Mouse (Mus musculus): ENCODE data around the gene Cnr2.

The Cnr2 gene

GRCm38 (mm10) chr4:135885676-135886075 is 9.5 kb upstream of the Cnr2 start:
- no peak for TF ChIP-seq GATA4 (IDR thresholded peaks at IDR 0.05; ENCODE audit: insufficient replicate concordance, low read length)

- no peak for TF ChIP-seq GATA4 (IDR thresholded peaks at IDR 0.05; ENCODE audit: insufficient replicate concordance, low read length)
Measured at GRCm38 (mm10) chr4:135886184-135886583, 9.0 kb upstream of the Cnr2 start.

GRCm38 (mm10) chr4:135888448-135889057 is 6.6 kb upstream of the Cnr2 start:
- TF ChIP-seq GATA4 (IDR thresholded peaks at IDR 0.05; ENCODE audit: insufficient replicate concordance, low read length): no peak

- no peak for TF ChIP-seq GATA4 (IDR thresholded peaks at IDR 0.05; ENCODE audit: insufficient replicate concordance, low read length)
Measured at GRCm38 (mm10) chr4:135889146-135889883, 5.9 kb upstream of the Cnr2 start.

- no peak for TF ChIP-seq GATA4 (IDR thresholded peaks at IDR 0.05; ENCODE audit: insufficient replicate concordance, low read length)
Measured at GRCm38 (mm10) chr4:135889884-135890283, 5.3 kb upstream of the Cnr2 start.

- no peak for TF ChIP-seq GATA4 (IDR thresholded peaks at IDR 0.05; ENCODE audit: insufficient replicate concordance, low read length)
Measured at GRCm38 (mm10) chr4:135891539-135891938, 3.7 kb upstream of the Cnr2 start.

GRCm38 (mm10) chr4:135892884-135893283 is 2.3 kb upstream of the Cnr2 start:
- no peak for TF ChIP-seq GATA4 (IDR thresholded peaks at IDR 0.05; ENCODE audit: insufficient replicate concordance, low read length)

- no peak for TF ChIP-seq GATA4 (IDR thresholded peaks at IDR 0.05; ENCODE audit: insufficient replicate concordance, low read length)
Measured at GRCm38 (mm10) chr4:135896157-135896556, 963 bp downstream of the Cnr2 start.

GRCm38 (mm10) chr4:135898380-135899049 is 3.3 kb downstream of the Cnr2 start:
- TF ChIP-seq GATA4 (IDR thresholded peaks at IDR 0.05; ENCODE audit: insufficient replicate concordance, low read length): no peak

- TF ChIP-seq GATA4 (IDR thresholded peaks at IDR 0.05; ENCODE audit: insufficient replicate concordance, low read length): no peak
Measured at GRCm38 (mm10) chr4:135899050-135899448, 3.9 kb downstream of the Cnr2 start.

- no peak for TF ChIP-seq GATA4 (IDR thresholded peaks at IDR 0.05; ENCODE audit: insufficient replicate concordance, low read length)
Measured at GRCm38 (mm10) chr4:135900008-135900407, 4.8 kb downstream of the Cnr2 start.

GRCm38 (mm10) chr4:135902606-135903242 is 7.5 kb downstream of the Cnr2 start:
- no peak for TF ChIP-seq GATA4 (IDR thresholded peaks at IDR 0.05; ENCODE audit: insufficient replicate concordance, low read length)

GRCm38 (mm10) chr4:135904810-135905209 is 9.6 kb downstream of the Cnr2 start:
- no peak for TF ChIP-seq GATA4 (IDR thresholded peaks at IDR 0.05; ENCODE audit: insufficient replicate concordance, low read length)

- TF ChIP-seq GATA4 (IDR thresholded peaks at IDR 0.05; ENCODE audit: insufficient replicate concordance, low read length): no peak
Measured at GRCm38 (mm10) chr4:135906633-135907032, 11.4 kb downstream of the Cnr2 start.

- TF ChIP-seq GATA4 (IDR thresholded peaks at IDR 0.05; ENCODE audit: insufficient replicate concordance, low read length): no peak
Measured at GRCm38 (mm10) chr4:135909326-135910066, 14.3 kb downstream of the Cnr2 start.

All from liver, adult (tissue).